Mouse (Mus musculus): ENCODE data around the gene Metap1. TPM values are rescaled to one million over a fixed set of nuclear protein-coding genes. Genes with fewer than 3 reads are reported as not detected.

The Metap1 gene
- polyA plus RNA-seq, 1 experiment from 2014 or later, result 45.8 TPM

DNA sequence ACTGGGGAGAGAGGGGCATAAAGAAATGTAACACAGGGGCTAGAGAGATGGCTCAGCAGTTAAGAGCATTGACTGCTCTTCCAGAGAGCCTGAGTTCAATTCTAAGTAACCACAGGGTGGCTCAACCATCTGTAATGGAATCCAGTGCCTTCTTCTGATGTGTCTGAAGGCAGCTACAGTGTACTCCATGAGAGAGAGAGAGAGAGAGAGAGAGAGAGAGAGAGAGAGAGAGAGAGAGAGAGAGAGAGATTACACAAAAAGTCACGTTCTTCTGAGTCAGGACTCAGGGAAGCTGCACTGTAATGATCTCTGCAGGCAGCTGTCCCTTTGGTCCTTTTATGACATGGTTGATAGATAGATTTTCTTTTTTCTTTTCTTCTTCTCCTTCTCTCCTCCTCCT lies 5.2 kb upstream of the Metap1 start:
- H3K36me3 ChIP-seq (ENCODE audit: control insufficient read depth, insufficient read depth, low read length), result no peaks in the 10 kb centered on the region
- no peak overlapping the region for H3K4me3 ChIP-seq (ENCODE audit: low read depth, low read length)
- H3K27me3 ChIP-seq (replicated peaks; ENCODE audit: control insufficient read depth, insufficient read depth, low read length), result no peaks in the 10 kb centered on the region
- DNase-seq (ENCODE audit: low spot score), result no peak
- no peak for ATAC-seq (ENCODE audit: low read depth)
- no peak overlapping the region for H3K9ac ChIP-seq (ENCODE audit: low read depth, low read length)
- H3K9me3 ChIP-seq (ENCODE audit: control insufficient read depth, low read length), result no peaks in the 10 kb centered on the region
- no peak overlapping the region for H3K27ac ChIP-seq (replicated peaks; ENCODE audit: low read depth, low read length)
- WGBS, result 29% methylated on average over 1 of the region's 1 CpGs
- no peaks in the 10 kb centered on the region for H3K4me1 ChIP-seq (ENCODE audit: control insufficient read depth, insufficient read depth, low read length)
- H3K4me2 ChIP-seq (ENCODE audit: low read depth, low read length), result no peak overlapping the region

DNA sequence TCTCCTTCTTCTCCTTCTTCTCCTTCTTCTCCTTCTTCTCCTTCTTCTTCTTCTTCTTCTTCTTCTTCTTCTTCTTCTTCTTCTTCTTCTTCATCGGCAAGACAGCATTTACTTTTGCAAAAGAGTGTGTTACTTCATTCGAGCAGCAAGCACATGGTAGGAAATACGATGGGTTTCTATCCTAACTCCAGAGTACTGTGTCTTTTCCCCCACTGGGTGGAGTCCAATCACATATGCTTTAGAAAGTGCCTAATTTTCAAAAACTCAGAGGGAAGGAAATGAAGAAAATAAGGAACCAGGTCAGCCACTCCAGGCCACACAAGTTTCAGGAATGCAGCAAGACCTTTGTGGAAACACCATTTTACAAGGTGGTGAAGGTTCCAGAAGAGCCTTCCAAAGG lies 4.4 kb upstream of the Metap1 start:
- no peak overlapping the region for H3K27ac ChIP-seq (replicated peaks; ENCODE audit: low read depth, low read length)
- no peak for ATAC-seq (ENCODE audit: low read depth)
- WGBS, result 79% methylated on average over 3 of the region's 3 CpGs
- no peaks in the 10 kb centered on the region for H3K27me3 ChIP-seq (replicated peaks; ENCODE audit: control insufficient read depth, insufficient read depth, low read length)
- no peaks in the 10 kb centered on the region for H3K9me3 ChIP-seq (ENCODE audit: control insufficient read depth, low read length)
- no peaks in the 10 kb centered on the region for H3K36me3 ChIP-seq (ENCODE audit: control insufficient read depth, insufficient read depth, low read length)
- no peak overlapping the region for H3K4me3 ChIP-seq (ENCODE audit: low read depth, low read length)
- DNase-seq (ENCODE audit: low spot score), result no peak
- H3K4me1 ChIP-seq (ENCODE audit: control insufficient read depth, insufficient read depth, low read length), result no peaks in the 10 kb centered on the region
- no peak overlapping the region for H3K4me2 ChIP-seq (ENCODE audit: low read depth, low read length)
- no peak overlapping the region for H3K9ac ChIP-seq (ENCODE audit: low read depth, low read length)

DNA sequence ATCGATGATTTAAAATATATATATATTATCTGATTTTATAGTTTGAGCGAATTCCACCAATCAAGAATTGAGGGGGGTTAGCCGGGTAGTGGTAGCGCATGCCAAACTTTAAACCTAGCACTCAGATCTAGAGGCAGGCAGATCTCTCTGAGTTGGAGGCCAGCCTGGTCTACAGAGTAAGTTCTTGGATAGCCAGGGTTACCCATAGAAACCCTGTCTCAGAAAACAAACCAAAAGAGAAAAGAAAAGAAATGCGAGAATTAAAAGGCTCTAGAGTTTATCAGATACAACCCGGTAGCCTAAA lies 671 bp upstream of the Metap1 start:
- DNase-seq (ENCODE audit: low spot score) (no peak), ATAC-seq (ENCODE audit: low read depth) (no peak)
- no peaks in the 10 kb centered on the region for H3K9me3 ChIP-seq (ENCODE audit: control insufficient read depth, low read length)
- peak overlapping the region; percentile 89 for H3K9ac ChIP-seq (ENCODE audit: low read depth, low read length)
- H3K4me1 ChIP-seq (ENCODE audit: control insufficient read depth, insufficient read depth, low read length), result peaks cover 5% of the 10 kb centered on the region; the same call in 1 of the 2 replicates
- 23% methylated on average over 6 of the region's 6 CpGs for WGBS
- peak overlapping the region; percentile 62 for H3K4me2 ChIP-seq (ENCODE audit: low read depth, low read length)
- peak overlapping the region; percentile 92 for H3K4me3 ChIP-seq (ENCODE audit: low read depth, low read length)
- no peaks in the 10 kb centered on the region for H3K27me3 ChIP-seq (replicated peaks; ENCODE audit: control insufficient read depth, insufficient read depth, low read length)
- H3K27ac ChIP-seq (replicated peaks; ENCODE audit: low read depth, low read length), result no peak overlapping the region
- H3K36me3 ChIP-seq (ENCODE audit: control insufficient read depth, insufficient read depth, low read length), result peaks cover 11% of the 10 kb centered on the region; the same call in 1 of the 2 replicates

DNA sequence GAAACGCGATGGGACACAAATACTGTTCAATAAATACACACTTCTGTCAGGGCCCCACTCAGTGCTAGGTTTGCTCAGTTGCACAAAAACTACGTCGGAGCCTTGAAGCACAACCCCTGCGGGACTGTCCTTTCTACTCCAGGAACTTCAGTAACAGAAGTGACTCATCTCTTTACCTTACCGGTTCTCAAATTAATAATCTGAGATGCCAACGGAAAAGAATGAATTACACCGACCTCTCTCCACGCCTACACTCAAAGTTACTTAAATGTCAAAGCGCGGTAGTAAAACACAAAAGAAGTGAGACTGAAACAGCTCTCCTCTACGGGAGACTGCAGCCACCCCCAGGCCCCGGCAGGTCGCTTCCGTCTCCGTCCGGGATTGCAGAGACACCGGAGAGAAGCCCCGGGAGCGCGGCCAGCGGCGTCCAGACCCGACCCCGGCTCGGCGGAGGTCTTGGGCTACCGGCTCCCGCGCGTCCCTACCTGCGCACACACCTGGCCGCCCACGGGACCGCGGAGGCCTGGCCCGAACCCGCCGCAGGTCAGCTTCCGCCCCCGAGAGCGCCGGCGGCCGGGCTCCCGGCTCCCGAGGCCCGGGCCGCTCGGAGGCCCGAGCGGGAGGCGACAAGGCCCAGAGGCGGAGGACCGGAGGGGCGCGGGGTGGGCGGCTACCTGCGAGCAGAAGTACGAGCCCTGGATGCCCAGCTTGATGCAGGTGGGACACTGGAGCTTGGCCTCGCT lies 560 bp downstream of the Metap1 start:
- H3K9ac ChIP-seq (ENCODE audit: low read depth, low read length), result peak overlapping the region; percentile 89
- ATAC-seq (ENCODE audit: low read depth) (peak; percentile 41), DNase-seq (ENCODE audit: low spot score) (peak; percentile 11)
- no peaks in the 10 kb centered on the region for H3K9me3 ChIP-seq (ENCODE audit: control insufficient read depth, low read length)
- peak overlapping the region; percentile 92 for H3K4me3 ChIP-seq (ENCODE audit: low read depth, low read length)
- no peaks in the 10 kb centered on the region for H3K27me3 ChIP-seq (replicated peaks; ENCODE audit: control insufficient read depth, insufficient read depth, low read length)
- peak overlapping the region; percentile 83 for H3K4me2 ChIP-seq (ENCODE audit: low read depth, low read length)
- peak overlapping the region; percentile 79 for H3K27ac ChIP-seq (replicated peaks; ENCODE audit: low read depth, low read length)
- peaks cover 5% of the 10 kb centered on the region; the same call in 1 of the 2 replicates for H3K4me1 ChIP-seq (ENCODE audit: control insufficient read depth, insufficient read depth, low read length)
- under 1% methylated on average over 27 of the region's 61 CpGs for WGBS
- peaks cover 22% of the 10 kb centered on the region; the same call in 1 of the 2 replicates for H3K36me3 ChIP-seq (ENCODE audit: control insufficient read depth, insufficient read depth, low read length)

- ATAC-seq (ENCODE audit: low read depth) (no peak), DNase-seq (ENCODE audit: low spot score) (no peak)
- no peaks in the 10 kb centered on the region for H3K9me3 ChIP-seq (ENCODE audit: control insufficient read depth, low read length)
- WGBS, result 96% methylated on average over 2 of the region's 2 CpGs
- H3K4me1 ChIP-seq (ENCODE audit: control insufficient read depth, insufficient read depth, low read length), result peaks cover 5% of the 10 kb centered on the region; the same call in 1 of the 2 replicates
- no peak overlapping the region for H3K4me3 ChIP-seq (ENCODE audit: low read depth, low read length)
- H3K27me3 ChIP-seq (replicated peaks; ENCODE audit: control insufficient read depth, insufficient read depth, low read length), result no peaks in the 10 kb centered on the region
- no peak overlapping the region for H3K4me2 ChIP-seq (ENCODE audit: low read depth, low read length)
- H3K27ac ChIP-seq (replicated peaks; ENCODE audit: low read depth, low read length), result no peak overlapping the region
- no peak overlapping the region for H3K9ac ChIP-seq (ENCODE audit: low read depth, low read length)
- peaks cover 53% of the 10 kb centered on the region for H3K36me3 ChIP-seq (ENCODE audit: control insufficient read depth, insufficient read depth, low read length)
Observed at GRCm38 (mm10) chr3:138483240-138483639, 6.1 kb downstream of the Metap1 start.

DNA sequence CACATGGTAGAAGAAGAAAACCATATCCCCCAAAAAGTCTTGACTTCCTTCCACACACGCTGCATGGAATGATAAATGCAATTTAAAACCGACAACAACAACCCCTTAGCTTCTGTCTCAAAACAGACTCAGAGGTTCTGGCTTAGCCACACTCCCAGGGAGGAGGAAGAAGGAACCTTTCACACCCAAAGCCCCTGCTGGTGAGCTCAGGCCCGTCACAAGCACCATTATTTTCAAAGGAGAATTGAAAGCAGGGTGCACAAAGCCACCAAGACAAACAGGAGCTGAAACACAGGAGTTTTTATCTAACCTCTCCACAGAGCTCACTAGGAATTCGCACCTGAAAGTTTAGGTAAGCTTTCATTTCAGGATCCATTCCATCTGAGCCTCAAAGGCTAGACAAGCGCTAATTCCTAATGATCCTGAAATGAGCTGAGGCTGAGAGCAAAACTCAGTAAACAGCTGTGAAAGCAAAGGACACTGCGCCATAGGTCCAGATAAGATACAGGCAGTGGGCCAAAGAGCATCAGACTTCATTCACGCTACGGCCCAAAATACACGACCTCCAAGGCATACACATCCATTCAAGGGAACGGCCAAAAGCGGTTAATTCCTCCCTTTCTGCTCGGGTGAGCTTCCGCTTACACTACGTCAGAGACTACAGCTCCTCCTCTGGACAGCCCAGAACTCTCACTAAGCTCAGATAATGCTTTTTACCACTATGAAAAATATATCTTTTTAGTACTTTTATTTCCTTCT lies 7.6 kb downstream of the Metap1 start:
- Histone ChIP-seq H3K27ac (replicated peaks; ENCODE audit: low read depth, low read length) (no peak overlapping the region), H3K9me3 (ENCODE audit: control insufficient read depth, low read length) (no peaks in the 10 kb centered on the region), H3K36me3 (ENCODE audit: control insufficient read depth, insufficient read depth, low read length) (peaks cover 57% of the 10 kb centered on the region), H3K27me3 (replicated peaks; ENCODE audit: control insufficient read depth, insufficient read depth, low read length) (no peaks in the 10 kb centered on the region), H3K4me2 (ENCODE audit: low read depth, low read length) (no peak overlapping the region), H3K4me3 (ENCODE audit: low read depth, low read length) (no peak overlapping the region), H3K9ac (ENCODE audit: low read depth, low read length) (no peak overlapping the region), H3K4me1 (ENCODE audit: control insufficient read depth, insufficient read depth, low read length) (no peaks in the 10 kb centered on the region)
- DNase-seq (ENCODE audit: low spot score) (no peak), ATAC-seq (ENCODE audit: low read depth) (no peak)
- WGBS, result 73% methylated on average over 14 of the region's 14 CpGs

DNA sequence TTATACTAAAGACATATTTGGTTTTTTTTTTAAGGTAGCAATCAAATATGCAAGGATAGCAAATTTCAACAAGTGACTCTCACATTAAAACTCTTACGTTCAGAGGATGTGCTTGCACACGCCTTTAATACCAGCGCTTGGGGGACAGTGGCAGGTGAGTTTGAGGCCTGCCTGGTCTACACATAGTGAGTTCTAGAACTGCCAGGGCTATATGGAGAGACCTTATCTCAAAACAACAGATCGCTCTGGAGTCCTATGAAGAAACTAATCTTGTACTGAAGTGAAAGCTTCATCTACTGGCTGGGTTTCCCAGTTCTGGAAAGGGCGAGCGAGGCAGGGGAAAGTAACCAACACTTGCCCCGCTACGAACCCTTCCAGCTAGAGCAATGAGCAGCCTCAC lies 9.8 kb downstream of the Metap1 start:
- Histone ChIP-seq H3K9ac (ENCODE audit: low read depth, low read length) (no peak overlapping the region), H3K4me1 (ENCODE audit: control insufficient read depth, insufficient read depth, low read length) (no peaks in the 10 kb centered on the region), H3K9me3 (ENCODE audit: control insufficient read depth, low read length) (no peaks in the 10 kb centered on the region), H3K4me2 (ENCODE audit: low read depth, low read length) (no peak overlapping the region), H3K36me3 (ENCODE audit: control insufficient read depth, insufficient read depth, low read length) (peaks cover 57% of the 10 kb centered on the region), H3K27ac (replicated peaks; ENCODE audit: low read depth, low read length) (no peak overlapping the region), H3K4me3 (ENCODE audit: low read depth, low read length) (no peak overlapping the region), H3K27me3 (replicated peaks; ENCODE audit: control insufficient read depth, insufficient read depth, low read length) (no peaks in the 10 kb centered on the region)
- ATAC-seq (ENCODE audit: low read depth) (no peak), DNase-seq (ENCODE audit: low spot score) (no peak)
- 94% methylated on average over 8 of the region's 8 CpGs for WGBS

GRCm38 (mm10) chr3:138471066-138471465 lies 18.2 kb downstream of the Metap1 start:
- Histone ChIP-seq H3K9ac (ENCODE audit: low read depth, low read length) (no peak overlapping the region), H3K9me3 (ENCODE audit: control insufficient read depth, low read length) (no peaks in the 10 kb centered on the region), H3K4me2 (ENCODE audit: low read depth, low read length) (no peak overlapping the region), H3K36me3 (ENCODE audit: control insufficient read depth, insufficient read depth, low read length) (peaks cover 78% of the 10 kb centered on the region), H3K27me3 (replicated peaks; ENCODE audit: control insufficient read depth, insufficient read depth, low read length) (no peaks in the 10 kb centered on the region), H3K4me3 (ENCODE audit: low read depth, low read length) (no peak overlapping the region), H3K27ac (replicated peaks; ENCODE audit: low read depth, low read length) (no peak overlapping the region), H3K4me1 (ENCODE audit: control insufficient read depth, insufficient read depth, low read length) (no peaks in the 10 kb centered on the region)
- ATAC-seq (ENCODE audit: low read depth) (no peak), DNase-seq (ENCODE audit: low spot score) (no peak)
- WGBS, result 78% methylated on average over 3 of the region's 3 CpGs

Data from embryonic facial prominence, embryonic 14.5 days (tissue).